Mouse (Mus musculus): ENCODE measurements around the gene Atg9b. TPM values are rescaled to one million over a fixed set of nuclear protein-coding genes. Genes with fewer than 3 reads are reported as not detected.

Gene Atg9b
- polyA plus RNA-seq, 1 experiment = 0.39 TPM

- H3K4me1 ChIP-seq (ENCODE audit: control insufficient read depth, insufficient read depth, low read length) = peaks cover 33% of the 10 kb centered on the region
These were observed 1.6 kb upstream of the Atg9b start, which contains the start of gene Abcb8 for GRCm38 (mm10) chr5:24393392-24393997. TSS of gene Abcb8 (plus strand) at chr5:24393663.

GRCm38 (mm10) chr5:24392724-24393123 lies 781 bp upstream of the Atg9b start:
- TF ChIP-seq POLR2A (IDR thresholded peaks at IDR 0.05; ENCODE audit: borderline replicate concordance, low read depth, low read length) (no peak), CTCF (IDR thresholded peaks at IDR 0.05; ENCODE audit: low read depth, low read length) (no peak)
- peaks cover 34% of the 10 kb centered on the region for H3K4me1 ChIP-seq (ENCODE audit: control insufficient read depth, insufficient read depth, low read length)
- H3K4me3 ChIP-seq (ENCODE audit: insufficient read depth, low read length) = no peak overlapping the region
- peak overlapping the region; percentile 14; the same call in 1 of the 2 replicates for H3K27ac ChIP-seq (ENCODE audit: insufficient read depth, low read depth, low read length)

More at GRCm38 (mm10) chr5:24393392-24393997, 1.6 kb upstream of the Atg9b start, which contains the start of gene Abcb8:
- TF ChIP-seq POLR2A (IDR thresholded peaks at IDR 0.05; ENCODE audit: borderline replicate concordance, low read depth, low read length) (no peak), CTCF (IDR thresholded peaks at IDR 0.05; ENCODE audit: low read depth, low read length) (peak; percentile 61; the same call in 1 of the 2 replicates)
- Histone ChIP-seq H3K4me3 (ENCODE audit: insufficient read depth, low read length) (peak within 1 kb of the TSS; percentile 73), H3K27ac (ENCODE audit: insufficient read depth, low read depth, low read length) (peak within 1 kb of the TSS; percentile 82)

GRCm38 (mm10) chr5:24389658-24390020 lies 2.3 kb downstream of the Atg9b start:
- H3K4me3 ChIP-seq (ENCODE audit: insufficient read depth, low read length) = peak overlapping the region; percentile 48
- peak overlapping the region; percentile 93 for H3K27ac ChIP-seq (ENCODE audit: insufficient read depth, low read depth, low read length)
- H3K4me1 ChIP-seq (ENCODE audit: control insufficient read depth, insufficient read depth, low read length) = peaks cover 45% of the 10 kb centered on the region
- no peak for TF ChIP-seq POLR2A (IDR thresholded peaks at IDR 0.05; ENCODE audit: borderline replicate concordance, low read depth, low read length)
- 0 out of 2 replicates have a peak, but pooled peaks have one; percentile 8 for TF ChIP-seq CTCF (IDR thresholded peaks at IDR 0.05; ENCODE audit: low read depth, low read length)

- peak overlapping the region; percentile 93 for H3K27ac ChIP-seq (ENCODE audit: insufficient read depth, low read depth, low read length)
- TF ChIP-seq CTCF (IDR thresholded peaks at IDR 0.05; ENCODE audit: low read depth, low read length) (no peak), POLR2A (IDR thresholded peaks at IDR 0.05; ENCODE audit: borderline replicate concordance, low read depth, low read length) (no peak)
- H3K4me3 ChIP-seq (ENCODE audit: insufficient read depth, low read length) = peak overlapping the region; percentile 80
- peaks cover 49% of the 10 kb centered on the region for H3K4me1 ChIP-seq (ENCODE audit: control insufficient read depth, insufficient read depth, low read length)
These were observed 2.8 kb downstream of the Atg9b start for GRCm38 (mm10) chr5:24389011-24389657.

- peak overlapping the region; percentile 93 for H3K27ac ChIP-seq (ENCODE audit: insufficient read depth, low read depth, low read length)
- peaks cover 49% of the 10 kb centered on the region for H3K4me1 ChIP-seq (ENCODE audit: control insufficient read depth, insufficient read depth, low read length)
- TF ChIP-seq POLR2A (IDR thresholded peaks at IDR 0.05; ENCODE audit: borderline replicate concordance, low read depth, low read length) (no peak), CTCF (IDR thresholded peaks at IDR 0.05; ENCODE audit: low read depth, low read length) (no peak)
- peak overlapping the region; percentile 80 for H3K4me3 ChIP-seq (ENCODE audit: insufficient read depth, low read length)
These were observed 3.6 kb downstream of the Atg9b start for GRCm38 (mm10) chr5:24388246-24388915.

GRCm38 (mm10) chr5:24387264-24388241 lies 4.4 kb downstream of the Atg9b start:
- peaks cover 42% of the 10 kb centered on the region for H3K4me1 ChIP-seq (ENCODE audit: control insufficient read depth, insufficient read depth, low read length)
- H3K27ac ChIP-seq (ENCODE audit: insufficient read depth, low read depth, low read length) = peak overlapping the region; percentile 93
- TF ChIP-seq POLR2A (IDR thresholded peaks at IDR 0.05; ENCODE audit: borderline replicate concordance, low read depth, low read length) (no peak), CTCF (IDR thresholded peaks at IDR 0.05; ENCODE audit: low read depth, low read length) (no peak)
- H3K4me3 ChIP-seq (ENCODE audit: insufficient read depth, low read length) = peak overlapping the region; percentile 80

- peaks cover 41% of the 10 kb centered on the region for H3K4me1 ChIP-seq (ENCODE audit: control insufficient read depth, insufficient read depth, low read length)
- no peak for TF ChIP-seq CTCF (IDR thresholded peaks at IDR 0.05; ENCODE audit: low read depth, low read length)
- TF ChIP-seq POLR2A (IDR thresholded peaks at IDR 0.05; ENCODE audit: borderline replicate concordance, low read depth, low read length) = no peak
- H3K4me3 ChIP-seq (ENCODE audit: insufficient read depth, low read length) = no peak overlapping the region
These were observed 5.9 kb downstream of the Atg9b start for GRCm38 (mm10) chr5:24385887-24386550.

GRCm38 (mm10) chr5:24385374-24385773 lies 6.6 kb downstream of the Atg9b start:
- Histone ChIP-seq H3K4me3 (ENCODE audit: insufficient read depth, low read length) (no peak overlapping the region), H3K4me1 (ENCODE audit: control insufficient read depth, insufficient read depth, low read length) (peaks cover 38% of the 10 kb centered on the region), H3K27ac (ENCODE audit: insufficient read depth, low read depth, low read length) (no peak overlapping the region)
- no peak for TF ChIP-seq POLR2A (IDR thresholded peaks at IDR 0.05; ENCODE audit: borderline replicate concordance, low read depth, low read length)
- TF ChIP-seq CTCF (IDR thresholded peaks at IDR 0.05; ENCODE audit: low read depth, low read length) = no peak

More at GRCm38 (mm10) chr5:24385887-24386550, 5.9 kb downstream of the Atg9b start:
- no peak overlapping the region for H3K27ac ChIP-seq (ENCODE audit: insufficient read depth, low read depth, low read length)
